Mouse (Mus musculus): ENCODE measurements around the gene Btg2. TPM values are rescaled to one million over a fixed set of nuclear protein-coding genes. Genes with fewer than 3 reads are reported as not detected.

Btg2 gene
- polyA plus RNA-seq, 1 experiment: 19.8 TPM

DNA sequence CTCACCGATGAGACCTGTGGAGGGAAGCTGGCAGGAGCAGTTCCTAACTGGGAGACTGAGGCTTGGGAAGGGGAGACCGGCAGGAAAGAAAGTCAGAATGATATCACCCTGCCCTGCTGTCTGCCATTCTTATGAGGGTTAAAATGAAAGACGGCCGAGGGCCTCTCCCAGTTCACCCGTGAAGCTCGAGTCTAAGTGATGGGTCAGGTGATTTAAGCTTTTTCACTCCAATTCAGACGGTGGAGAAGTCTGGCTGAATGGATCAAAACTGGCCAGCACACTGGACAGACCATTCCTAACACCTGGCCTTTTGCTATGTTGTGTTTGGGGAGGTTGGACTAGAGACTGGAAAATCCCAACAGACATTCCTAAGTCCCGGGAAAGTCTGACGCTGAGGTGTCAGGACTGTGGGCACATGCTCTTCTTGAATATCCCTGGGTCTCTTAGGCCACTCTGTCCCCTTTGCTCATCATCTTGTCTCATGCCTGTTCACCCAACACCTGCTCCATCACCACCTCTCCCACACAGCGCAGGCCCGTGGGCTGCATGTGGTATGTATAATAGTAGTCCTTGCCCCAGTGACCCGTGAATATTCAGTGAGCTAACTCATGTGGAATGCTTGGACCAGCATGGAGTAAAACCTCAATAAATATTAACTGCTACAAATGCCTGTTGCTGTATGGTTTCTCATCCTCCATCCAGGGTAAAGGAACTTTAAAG is 20.8 kb upstream of the Btg2 start:
- TF ChIP-seq POLR2A (IDR thresholded peaks at IDR 0.05; ENCODE audit: extremely low read depth, insufficient read depth, low read length) (no peak), CTCF (IDR thresholded peaks at IDR 0.05; ENCODE audit: extremely low read depth, insufficient read depth, low read length) (no peak)
- Histone ChIP-seq H3K27ac (ENCODE audit: insufficient read depth, low read length) (peak overlapping the region; percentile 62), H3K4me3 (ENCODE audit: insufficient read depth, low read length) (peak overlapping the region; percentile 25), H3K4me1 (ENCODE audit: control insufficient read depth, insufficient read depth, low read length) (peaks cover 5% of the 10 kb centered on the region; the same call in 1 of the 2 replicates)

DNA sequence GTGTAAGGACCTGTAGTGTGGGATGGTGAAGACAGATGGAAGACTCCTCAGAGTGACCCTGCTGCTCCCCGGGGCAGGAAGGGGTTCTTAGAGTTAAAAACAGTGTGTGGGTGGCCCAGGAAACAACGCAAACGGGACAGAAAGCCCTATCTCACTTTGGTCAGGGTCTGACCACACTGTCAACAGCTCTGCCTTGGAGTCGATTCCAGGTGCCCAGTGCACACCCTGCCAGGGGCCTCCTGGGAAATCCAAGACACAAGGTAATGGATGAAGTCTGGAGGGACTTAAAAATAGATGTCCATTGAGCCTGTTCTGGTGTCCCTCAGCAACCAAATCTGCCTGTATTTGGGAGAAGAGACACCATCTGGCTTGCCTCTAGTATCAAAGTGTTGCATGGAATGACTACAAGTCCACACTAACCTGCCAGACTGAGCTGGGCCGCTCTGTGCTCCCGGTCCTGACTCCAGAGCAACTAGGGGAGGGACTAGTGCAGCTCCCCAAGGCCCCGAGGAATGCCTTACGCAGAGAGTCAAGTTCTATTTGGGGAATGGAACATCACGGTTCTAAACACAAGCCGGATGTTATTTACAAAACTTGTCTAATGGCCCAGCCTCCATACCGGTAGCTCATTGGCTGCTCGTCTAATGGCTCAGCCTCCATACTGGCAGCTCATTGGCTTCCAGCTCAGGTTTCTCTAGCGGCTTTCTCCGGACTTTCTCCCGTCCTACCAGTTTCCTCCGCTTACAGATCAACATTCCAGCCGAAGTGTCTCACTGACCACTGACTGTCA is 20.0 kb upstream of the Btg2 start:
- peaks cover 5% of the 10 kb centered on the region; the same call in 1 of the 2 replicates for H3K4me1 ChIP-seq (ENCODE audit: control insufficient read depth, insufficient read depth, low read length)
- peak; percentile 75 for TF ChIP-seq POLR2A (IDR thresholded peaks at IDR 0.05; ENCODE audit: extremely low read depth, insufficient read depth, low read length)
- TF ChIP-seq CTCF (IDR thresholded peaks at IDR 0.05; ENCODE audit: extremely low read depth, insufficient read depth, low read length): no peak
- H3K27ac ChIP-seq (ENCODE audit: insufficient read depth, low read length): peak overlapping the region; percentile 83
- peak overlapping the region; percentile 25 for H3K4me3 ChIP-seq (ENCODE audit: insufficient read depth, low read length)

DNA sequence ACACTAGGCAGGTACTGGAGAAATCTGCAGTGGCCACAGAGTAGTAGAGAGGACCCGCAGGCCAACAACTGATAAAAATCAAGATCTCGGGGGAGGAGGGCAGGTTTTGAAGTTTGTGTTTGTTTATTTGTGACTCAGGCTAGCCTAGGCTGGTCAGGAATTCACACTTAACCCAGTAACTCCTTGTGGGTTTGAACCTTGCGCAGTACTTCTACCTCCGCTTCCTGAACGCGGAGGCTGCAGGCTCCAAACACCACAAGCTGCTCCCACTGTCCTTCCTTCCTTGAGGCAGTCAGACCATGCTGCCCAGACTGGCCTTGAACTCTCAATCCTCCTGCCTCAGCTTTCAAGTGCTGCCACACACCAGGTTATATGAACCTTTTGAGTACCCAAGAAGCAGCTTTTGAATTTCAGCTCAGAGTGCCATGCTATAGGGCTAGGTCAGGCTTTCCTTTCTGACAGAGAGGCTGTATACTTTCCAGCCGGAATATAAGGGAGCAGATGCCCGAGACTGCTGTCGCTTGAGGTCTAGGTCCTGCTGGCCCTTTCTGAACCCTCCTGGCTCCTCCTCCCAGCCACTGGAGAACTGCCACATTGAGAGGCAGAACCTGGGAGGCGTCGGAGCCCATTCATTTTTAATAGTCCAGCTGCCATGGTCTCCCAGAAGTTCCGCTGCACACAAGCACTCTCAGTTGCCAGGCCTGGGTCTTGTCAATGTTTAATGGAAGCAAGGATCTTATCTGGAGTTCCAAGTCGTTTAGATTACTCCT is 19.2 kb upstream of the Btg2 start:
- peak overlapping the region; percentile 83 for H3K27ac ChIP-seq (ENCODE audit: insufficient read depth, low read length)
- no peak overlapping the region for H3K4me3 ChIP-seq (ENCODE audit: insufficient read depth, low read length)
- TF ChIP-seq CTCF (IDR thresholded peaks at IDR 0.05; ENCODE audit: extremely low read depth, insufficient read depth, low read length) (no peak), POLR2A (IDR thresholded peaks at IDR 0.05; ENCODE audit: extremely low read depth, insufficient read depth, low read length) (no peak)
- H3K4me1 ChIP-seq (ENCODE audit: control insufficient read depth, insufficient read depth, low read length): peaks cover 5% of the 10 kb centered on the region; the same call in 1 of the 2 replicates

DNA sequence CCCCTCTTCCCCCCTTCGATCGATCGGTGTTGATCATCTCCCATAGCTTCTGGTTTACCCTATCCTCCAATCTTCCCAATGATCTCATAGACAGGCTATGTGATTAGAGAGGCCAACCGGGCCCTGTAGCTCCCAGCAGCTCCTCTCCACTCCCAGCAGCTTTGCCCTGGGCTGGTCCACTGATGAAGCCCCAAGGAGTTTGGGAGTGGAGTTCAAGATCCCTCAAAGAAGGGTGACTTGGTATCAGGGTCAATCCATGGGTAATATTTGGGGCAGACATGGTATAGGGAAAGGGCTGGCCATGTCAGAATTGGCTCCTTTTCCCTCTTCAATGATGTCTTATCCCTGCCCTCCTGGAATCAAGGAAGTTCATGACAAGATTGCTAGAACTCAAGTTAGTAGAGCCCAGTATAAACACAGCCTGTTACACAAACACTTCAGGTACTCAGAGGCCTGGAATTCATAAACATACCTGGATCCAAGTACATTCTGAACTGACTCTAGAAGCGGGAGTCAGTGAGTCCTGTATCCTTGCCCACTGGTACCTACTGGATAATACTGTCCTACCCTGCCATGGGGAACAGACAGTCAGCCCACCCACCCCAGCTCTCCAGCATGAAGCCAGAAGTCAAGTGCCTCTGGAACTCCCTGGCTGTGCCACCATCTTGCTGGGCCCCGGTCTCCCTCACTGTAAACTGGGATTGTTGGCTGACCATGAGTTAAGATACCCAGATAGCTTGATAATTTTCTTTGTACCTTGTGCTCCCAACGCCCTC is 18.3 kb upstream of the Btg2 start:
- no peak for TF ChIP-seq POLR2A (IDR thresholded peaks at IDR 0.05; ENCODE audit: extremely low read depth, insufficient read depth, low read length)
- TF ChIP-seq CTCF (IDR thresholded peaks at IDR 0.05; ENCODE audit: extremely low read depth, insufficient read depth, low read length): no peak
- H3K4me3 ChIP-seq (ENCODE audit: insufficient read depth, low read length): no peak overlapping the region
- H3K27ac ChIP-seq (ENCODE audit: insufficient read depth, low read length): no peak overlapping the region
- H3K4me1 ChIP-seq (ENCODE audit: control insufficient read depth, insufficient read depth, low read length): peaks cover 7% of the 10 kb centered on the region

DNA sequence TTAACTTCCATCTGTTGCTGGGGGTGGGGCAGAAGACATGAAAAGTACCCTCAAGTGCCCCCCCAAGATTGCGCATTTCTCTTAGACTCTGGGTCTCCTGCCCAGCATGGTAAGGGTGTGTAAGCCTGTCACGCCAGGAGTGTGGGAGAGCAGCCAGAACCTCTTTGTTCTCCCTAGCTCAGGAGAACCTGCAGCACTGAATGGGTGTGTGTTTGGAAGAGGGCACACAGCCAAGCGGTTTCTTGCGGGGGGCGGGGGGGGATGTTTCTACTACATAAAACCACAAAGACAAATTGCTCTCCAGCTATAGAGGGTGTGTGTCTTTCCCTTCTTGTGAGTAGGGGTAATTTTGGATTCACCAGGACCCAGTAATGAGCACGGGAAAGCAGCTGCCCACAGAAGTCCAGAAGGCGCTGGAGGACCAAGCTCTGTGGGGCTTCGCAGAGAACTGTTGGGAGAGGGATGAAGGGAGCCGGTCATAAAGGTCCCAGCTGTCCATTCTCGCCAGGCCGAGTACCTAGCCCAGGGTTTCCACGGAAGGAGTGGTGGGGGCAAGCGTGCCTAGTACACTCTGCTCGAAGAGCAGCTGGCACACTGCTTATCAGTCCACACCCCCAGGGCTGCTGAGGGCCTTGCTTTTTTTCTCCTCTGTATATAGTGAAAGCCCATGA is 17.5 kb upstream of the Btg2 start:
- peaks cover 7% of the 10 kb centered on the region for H3K4me1 ChIP-seq (ENCODE audit: control insufficient read depth, insufficient read depth, low read length)
- TF ChIP-seq POLR2A (IDR thresholded peaks at IDR 0.05; ENCODE audit: extremely low read depth, insufficient read depth, low read length) (no peak), CTCF (IDR thresholded peaks at IDR 0.05; ENCODE audit: extremely low read depth, insufficient read depth, low read length) (no peak)
- H3K27ac ChIP-seq (ENCODE audit: insufficient read depth, low read length): no peak overlapping the region
- H3K4me3 ChIP-seq (ENCODE audit: insufficient read depth, low read length): no peak overlapping the region

DNA sequence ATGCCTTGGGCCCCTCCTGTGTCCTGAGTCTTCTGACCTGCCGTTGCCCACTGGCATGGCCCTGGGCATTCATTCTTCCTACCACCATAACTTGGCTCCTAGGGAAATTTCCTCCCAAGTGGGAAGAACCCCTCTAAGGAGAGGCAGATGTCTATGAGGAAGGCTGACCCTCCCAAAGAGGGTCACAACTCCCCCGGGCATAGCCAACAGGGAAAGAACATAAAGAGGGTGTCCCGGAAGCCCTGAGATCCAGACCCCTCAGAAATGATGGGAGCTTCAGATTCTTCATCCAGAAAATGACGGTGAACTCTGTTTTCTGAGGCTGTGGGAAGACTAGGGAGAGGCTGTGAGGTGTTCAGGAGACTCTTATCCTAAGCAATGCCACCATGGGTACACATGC is 16.8 kb upstream of the Btg2 start:
- Histone ChIP-seq H3K4me1 (ENCODE audit: control insufficient read depth, insufficient read depth, low read length) (peaks cover 7% of the 10 kb centered on the region), H3K27ac (ENCODE audit: insufficient read depth, low read length) (no peak overlapping the region), H3K4me3 (ENCODE audit: insufficient read depth, low read length) (no peak overlapping the region)
- no peak for TF ChIP-seq CTCF (IDR thresholded peaks at IDR 0.05; ENCODE audit: extremely low read depth, insufficient read depth, low read length)
- TF ChIP-seq POLR2A (IDR thresholded peaks at IDR 0.05; ENCODE audit: extremely low read depth, insufficient read depth, low read length): no peak

DNA sequence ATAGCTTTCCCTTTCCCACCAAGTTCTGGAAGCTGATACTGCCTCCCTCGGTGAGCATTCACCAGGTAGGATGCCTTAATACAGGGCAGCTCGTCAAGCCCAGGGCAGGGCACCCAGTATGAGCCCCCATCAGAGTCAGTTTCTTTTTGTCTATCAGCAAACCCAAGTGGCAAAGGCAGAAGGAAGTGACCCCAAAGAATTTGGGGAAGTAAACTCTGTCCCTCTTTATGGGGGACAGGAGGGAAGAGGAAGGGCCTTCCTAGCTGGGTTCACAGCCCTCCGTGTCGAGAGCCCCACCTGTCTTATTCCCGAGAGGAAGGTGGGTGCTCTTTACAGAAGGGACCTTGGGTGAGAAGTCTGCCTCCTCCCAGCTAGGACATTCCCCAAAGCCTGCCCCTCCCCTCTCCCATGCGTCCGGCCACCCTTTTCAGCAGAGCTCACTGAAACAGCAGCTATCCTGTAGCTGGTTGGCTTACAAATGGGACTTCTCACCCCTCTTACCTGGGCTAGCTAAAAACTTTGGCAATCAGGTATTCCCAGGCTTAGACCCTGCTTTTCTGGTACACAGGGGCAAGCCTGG is 16.2 kb upstream of the Btg2 start:
- H3K27ac ChIP-seq (ENCODE audit: insufficient read depth, low read length): no peak overlapping the region

More for the DNA sequence above, 16.2 kb upstream of the Btg2 start:
- Histone ChIP-seq H3K4me1 (ENCODE audit: control insufficient read depth, insufficient read depth, low read length) (peaks cover 7% of the 10 kb centered on the region), H3K4me3 (ENCODE audit: insufficient read depth, low read length) (no peak overlapping the region)
- TF ChIP-seq CTCF (IDR thresholded peaks at IDR 0.05; ENCODE audit: extremely low read depth, insufficient read depth, low read length) (no peak), POLR2A (IDR thresholded peaks at IDR 0.05; ENCODE audit: extremely low read depth, insufficient read depth, low read length) (no peak)
